Mouse (Mus musculus) heart, embryonic 11.5 days (tissue): ENCODE measurements at regions not wholly inside any gene's neighbourhood (a gene's known extent, or its start where the extent isn't known, plus 50 kb on each side); places are given as distances from the start of the nearest gene placed in this dataset.

Experiments used
- ATAC-seq: fragments of 200-750 bp; cut with Nextera tagmentation; replicated peaks from 2 replicates; pipeline ENCODE4 v1.8.0; 2017; ENCODE audit warnings: moderate library complexity; ENCODE audit not compliant: insufficient number of reproducible peaks, low FRiP score, low TSS enrichment
- H3K27ac ChIP-seq: fragments of 300-500 bp; sonication (generic); 2 replicates; pipeline ENCODE4 v1.5.1; 2014; ENCODE audit warnings: mild to moderate bottlenecking, low read depth, low read length
- H3K27me3 ChIP-seq: fragments of 300-500 bp; sonication (generic); 2 replicates; pipeline ENCODE4 v1.6.1; 2014; ENCODE audit warnings: mild to moderate bottlenecking, low read length, mixed read lengths; ENCODE audit not compliant: control insufficient read depth, insufficient read depth
- H3K36me3 ChIP-seq: fragments of 300-500 bp; sonication (generic); 2 replicates; pipeline ENCODE4 v1.6.1; 2014; ENCODE audit warnings: mild to moderate bottlenecking, low read length, moderate library complexity, mixed read lengths; ENCODE audit not compliant: control insufficient read depth, insufficient read depth
- H3K4me1 ChIP-seq: fragments of 300-500 bp; sonication (generic); 2 replicates; pipeline ENCODE4 v1.6.1; 2014; ENCODE audit warnings: low read length; ENCODE audit not compliant: control insufficient read depth, insufficient read depth
- H3K4me2 ChIP-seq: fragments of 300-500 bp; sonication (generic); 2 replicates; pipeline ENCODE4 v1.6.1; 2014; ENCODE audit warnings: mild to moderate bottlenecking, moderate library complexity
- H3K4me3 ChIP-seq: fragments of 300-500 bp; sonication (generic); 2 replicates; pipeline ENCODE4 v1.5.1; 2014; ENCODE audit warnings: low read depth, low read length
- H3K9ac ChIP-seq: fragments of 300-500 bp; sonication (generic); 2 replicates; pipeline ENCODE4 v1.6.1; 2014; ENCODE audit warnings: mild to moderate bottlenecking, low read depth, low read length, moderate library complexity
- H3K9me3 ChIP-seq: fragments of 300-500 bp; sonication (generic); replicated peaks from 2 replicates; pipeline ENCODE4 v1.6.1; 2016; ENCODE audit warnings: low read length; ENCODE audit not compliant: control insufficient read depth
- WGBS: fragments of 180-500 bp; shearing (Covaris S2); extraction: QIAGEN DNeasy Blood & Tissue Kit; methylation state at CpG from one replicate; pipeline ENCODE4 v1.1.7; 2014; ENCODE audit not compliant: insufficient replicate concordance; 5-methylcytosine and 5-hydroxymethylcytosine counted together

GRCm38 (mm10) chr10:124338923-124339322 lies 1050.3 kb downstream of the Slc16a7 start:
- H3K9ac ChIP-seq, result no peak overlapping the region
- H3K27me3 ChIP-seq, result no peaks in the 10 kb centered on the region
- no peaks in the 10 kb centered on the region for H3K9me3 ChIP-seq
- no peaks in the 10 kb centered on the region for H3K4me1 ChIP-seq
- H3K4me2 ChIP-seq, result no peak overlapping the region
- WGBS, result 77% methylated on average over 3 of the region's 3 CpGs
- no peaks in the 10 kb centered on the region for H3K36me3 ChIP-seq
- H3K27ac ChIP-seq, result no peak overlapping the region
- H3K4me3 ChIP-seq, result no peak overlapping the region
- no peak for ATAC-seq

DNA sequence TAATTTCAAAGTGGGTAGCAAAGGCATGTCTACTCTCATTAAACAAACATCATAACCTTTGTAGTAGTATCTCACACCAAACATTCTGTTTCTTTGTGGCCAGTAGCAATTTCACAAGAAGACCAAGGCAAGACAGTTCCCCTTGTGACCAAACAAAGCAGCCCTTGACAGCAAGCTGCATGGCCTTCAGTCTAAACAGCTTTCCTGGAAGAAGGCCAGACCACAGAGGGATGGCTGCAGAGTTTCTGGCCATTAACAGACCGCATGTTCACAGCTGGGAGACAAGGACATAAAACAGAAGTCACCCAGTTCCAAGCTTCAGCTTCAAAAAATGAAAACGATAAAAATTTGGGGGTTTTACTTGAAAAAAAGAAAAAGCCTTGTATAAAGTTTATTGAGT lies 1040.0 kb downstream of the Slc16a7 start:
- Histone ChIP-seq H3K4me3 (no peak overlapping the region), H3K27me3 (no peaks in the 10 kb centered on the region), H3K9me3 (no peaks in the 10 kb centered on the region), H3K4me2 (no peak overlapping the region), H3K27ac (no peak overlapping the region), H3K36me3 (no peaks in the 10 kb centered on the region), H3K9ac (no peak overlapping the region), H3K4me1 (no peaks in the 10 kb centered on the region)
- ATAC-seq, result 0 out of 2 replicates have a peak, but pooled peaks have one; percentile 35
- WGBS, result 46% methylated on average over 2 of the region's 2 CpGs

GRCm38 (mm10) chr10:124362795-124363194 lies 1026.5 kb downstream of the Slc16a7 start:
- no peak overlapping the region for H3K9ac ChIP-seq
- no peak overlapping the region for H3K4me2 ChIP-seq
- ATAC-seq, result no peak
- H3K9me3 ChIP-seq, result no peaks in the 10 kb centered on the region
- H3K27ac ChIP-seq, result no peak overlapping the region
- no peaks in the 10 kb centered on the region for H3K4me1 ChIP-seq
- no peaks in the 10 kb centered on the region for H3K36me3 ChIP-seq
- H3K27me3 ChIP-seq, result no peaks in the 10 kb centered on the region
- H3K4me3 ChIP-seq, result no peak overlapping the region

DNA sequence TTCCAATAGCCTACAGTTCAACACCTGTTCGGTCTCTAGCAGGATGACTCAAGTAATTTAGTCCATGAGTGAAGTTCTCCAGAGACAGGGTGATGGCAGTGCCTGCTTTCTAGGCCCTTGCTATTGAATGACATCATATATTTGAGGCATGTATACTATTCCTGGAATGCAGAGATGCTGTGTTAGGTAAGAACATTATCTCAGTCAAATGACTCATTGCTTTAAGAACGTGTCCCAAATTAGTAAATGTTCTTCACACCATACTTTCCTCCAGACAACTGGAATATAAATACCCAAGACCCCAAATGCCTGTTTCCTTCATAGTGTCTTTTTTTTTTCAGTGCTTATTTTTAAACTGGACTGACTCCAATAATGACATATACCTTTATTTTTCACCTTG lies 1018.3 kb downstream of the Slc16a7 start:
- H3K36me3 ChIP-seq, result no peaks in the 10 kb centered on the region
- no peak overlapping the region for H3K4me2 ChIP-seq
- H3K4me3 ChIP-seq, result no peak overlapping the region
- no peaks in the 10 kb centered on the region for H3K4me1 ChIP-seq
- 44% methylated on average over 2 of the region's 2 CpGs for WGBS
- ATAC-seq, result no peak; the same call in 1 of the 2 replicates
- no peak overlapping the region for H3K9ac ChIP-seq
- H3K9me3 ChIP-seq, result no peaks in the 10 kb centered on the region
- H3K27ac ChIP-seq, result no peak overlapping the region
- H3K27me3 ChIP-seq, result no peaks in the 10 kb centered on the region

GRCm38 (mm10) chr10:124402647-124403046 lies 986.6 kb downstream of the Slc16a7 start:
- Histone ChIP-seq H3K4me3 (no peak overlapping the region), H3K27me3 (no peaks in the 10 kb centered on the region), H3K36me3 (no peaks in the 10 kb centered on the region), H3K9ac (no peak overlapping the region), H3K4me1 (no peaks in the 10 kb centered on the region), H3K9me3 (no peaks in the 10 kb centered on the region), H3K27ac (no peak overlapping the region), H3K4me2 (no peak overlapping the region)
- no peak for ATAC-seq
- 74% methylated on average over 2 of the region's 2 CpGs for WGBS

DNA sequence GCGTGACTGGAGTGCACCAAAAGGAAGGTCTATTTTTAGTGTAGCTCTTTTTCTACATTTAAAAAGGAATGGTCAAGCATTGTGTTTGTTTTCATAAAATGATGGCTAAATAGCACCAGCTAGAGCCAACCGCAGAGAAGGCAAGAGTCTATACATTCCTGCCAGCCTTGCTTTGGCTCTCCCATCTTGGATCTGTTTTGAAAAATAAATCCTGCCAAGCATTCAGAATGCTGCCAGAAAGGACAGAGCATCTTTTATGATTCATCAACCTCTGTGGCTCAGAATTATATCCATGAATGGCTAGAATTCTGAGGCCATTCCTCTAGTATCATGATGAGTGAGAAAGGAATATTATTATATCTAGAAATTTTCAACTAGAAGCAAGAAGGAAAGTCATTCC lies 979.6 kb downstream of the Slc16a7 start:
- no peak overlapping the region for H3K27ac ChIP-seq
- no peaks in the 10 kb centered on the region for H3K9me3 ChIP-seq
- no peaks in the 10 kb centered on the region for H3K36me3 ChIP-seq
- H3K9ac ChIP-seq, result no peak overlapping the region
- no peaks in the 10 kb centered on the region for H3K4me1 ChIP-seq
- no peaks in the 10 kb centered on the region for H3K27me3 ChIP-seq
- H3K4me3 ChIP-seq, result no peak overlapping the region
- no peak overlapping the region for H3K4me2 ChIP-seq
- no peak for ATAC-seq
- 62% methylated on average over 2 of the region's 2 CpGs for WGBS

GRCm38 (mm10) chr10:124416531-124416930 lies 972.7 kb downstream of the Slc16a7 start:
- H3K36me3 ChIP-seq, result no peaks in the 10 kb centered on the region
- H3K4me3 ChIP-seq, result no peak overlapping the region
- H3K27me3 ChIP-seq, result no peaks in the 10 kb centered on the region
- H3K9me3 ChIP-seq, result no peaks in the 10 kb centered on the region
- H3K27ac ChIP-seq, result no peak overlapping the region
- no peaks in the 10 kb centered on the region for H3K4me1 ChIP-seq
- H3K4me2 ChIP-seq, result no peak overlapping the region
- ATAC-seq, result no peak
- no peak overlapping the region for H3K9ac ChIP-seq
- WGBS, result 85% methylated on average over 6 of the region's 6 CpGs

DNA sequence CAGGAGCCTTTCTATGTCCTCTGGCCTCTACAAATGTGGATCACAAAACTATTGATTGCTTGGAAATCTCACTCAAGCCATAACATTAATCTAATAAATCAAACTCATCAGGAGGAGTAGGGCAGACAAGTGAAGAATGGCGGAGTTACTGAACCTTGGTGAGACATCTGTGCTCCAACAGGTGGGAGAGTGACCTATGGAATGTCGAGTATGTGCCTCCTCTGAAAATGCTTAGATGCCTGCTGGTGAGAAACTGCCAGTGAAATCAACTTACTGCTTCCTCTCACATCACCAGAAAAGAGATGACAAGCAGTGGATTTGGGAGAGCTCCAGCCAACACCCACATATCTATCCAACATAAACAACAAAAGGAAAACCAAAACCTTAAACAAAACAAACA lies 965.8 kb downstream of the Slc16a7 start:
- no peaks in the 10 kb centered on the region for H3K4me1 ChIP-seq
- no peak overlapping the region for H3K4me3 ChIP-seq
- H3K27ac ChIP-seq, result no peak overlapping the region
- no peaks in the 10 kb centered on the region for H3K36me3 ChIP-seq
- H3K9me3 ChIP-seq, result no peaks in the 10 kb centered on the region
- no peak overlapping the region for H3K4me2 ChIP-seq
- H3K9ac ChIP-seq, result no peak overlapping the region
- no peak for ATAC-seq
- no peaks in the 10 kb centered on the region for H3K27me3 ChIP-seq
- WGBS, result 29% methylated on average over 2 of the region's 2 CpGs
